In genomic region chrX:105393259-105393658, GRCm38 (mm10) we compare ENCODE assay signal across 18 mouse cellular contexts.
DNase-seq lines count a peak whose midpoint lies in the region; TF ChIP-seq lines count a peak whose summit lies in the region.
"Had no signal": no experiment of that assay in that cellular context is flagged by ENCODE, and none has a peak within 500 bp of the region (broad histone marks: within the 10 kb centered on the region; RNA-seq: fewer than 3 reads in every experiment).

No protein-coding gene starts in this region.

- no peak for TF ChIP-seq EP300 in heart, adult 2 months (IDR thresholded peaks at IDR 0.05; ENCODE audit: insufficient read depth, low read depth, low read length)

- no peaks in the 10 kb centered on the region for H3K36me3 ChIP-seq in heart, adult 2 months (ENCODE audit: control insufficient read depth, insufficient read depth, low read length)
- H3K36me3 ChIP-seq in heart, embryonic 10.5 days: no peaks in the 10 kb centered on the region
- H3K36me3 ChIP-seq: intestine, embryonic 15.5 days; limb, embryonic 13.5 days; liver, embryonic 15.5 days had no signal

- H3K4me1 ChIP-seq in heart, adult 2 months (ENCODE audit: control insufficient read depth, insufficient read depth, low read length): no peaks in the 10 kb centered on the region; the same call in 1 of the 2 replicates
- no peaks in the 10 kb centered on the region for H3K4me1 ChIP-seq in heart, embryonic 10.5 days
- H3K4me1 ChIP-seq: intestine, embryonic 15.5 days; limb, embryonic 13.5 days; liver, embryonic 15.5 days; megakaryocyte, embryonic 14.5 days had no signal

- H3K9me3 ChIP-seq in heart, embryonic 10.5 days: no peaks in the 10 kb centered on the region
- H3K9me3 ChIP-seq: intestine, embryonic 15.5 days; limb, embryonic 13.5 days; liver, embryonic 15.5 days; megakaryocyte, embryonic 14.5 days had no signal

- TF ChIP-seq CTCF in heart, adult 2 months (IDR thresholded peaks at IDR 0.05): peak; percentile 25

- H3K27ac ChIP-seq in heart, adult 2 months: no peak overlapping the region
- no peak overlapping the region for H3K27ac ChIP-seq in heart, embryonic 10.5 days
- H3K27ac ChIP-seq: intestine, embryonic 15.5 days; left cerebral cortex, adult 2 months; limb, embryonic 13.5 days; liver, embryonic 15.5 days had no signal

- no peak overlapping the region for H3K9ac ChIP-seq in heart, adult 2 months (ENCODE audit: low read depth, low read length)
- H3K9ac ChIP-seq: intestine, embryonic 15.5 days; limb, embryonic 13.5 days; liver, embryonic 15.5 days had no signal

- H3K79me2 ChIP-seq in heart, adult 2 months (replicated peaks; ENCODE audit: control insufficient read depth, insufficient read depth, low read length): no peaks in the 10 kb centered on the region

- DNase-seq in adrenal gland, postnatal 10 days: peak; percentile 8
- no peak for DNase-seq in adrenal gland, adult 8-10 months
- DNase-seq in heart, adult 2 months: peak in 1 of 2 experiments; percentile 5
- no peak for DNase-seq in heart, embryonic 10.5 days (ENCODE audit: low spot score)
- DNase-seq in kidney, postnatal 4 days: peak; percentile 3 to 9
- DNase-seq in kidney, adult 8-10 months: no peak
- DNase-seq in embryo, embryonic 11 days: peak; percentile 20
- no peak for DNase-seq in cerebellum, adult 8-10 months
- DNase-seq: adrenal gland, postnatal 25 days; lung, postnatal 10 days; right cerebral cortex, postnatal 14 days; thymus, postnatal 36 days had no signal

- H3K27me3 ChIP-seq in heart, adult 2 months (ENCODE audit: control insufficient read depth, insufficient read depth, low read length): no peaks in the 10 kb centered on the region
- H3K27me3 ChIP-seq in heart, embryonic 10.5 days (ENCODE audit: insufficient read depth, poor library complexity, severe bottlenecking): peaks cover 24% of the 10 kb centered on the region; the same call in 1 of the 2 replicates
- H3K27me3 ChIP-seq: intestine, embryonic 15.5 days had no signal

- no peak overlapping the region for H3K4me3 ChIP-seq in heart, adult 2 months
- H3K4me3 ChIP-seq in heart, embryonic 10.5 days: no peak overlapping the region
- H3K4me3 ChIP-seq: intestine, embryonic 15.5 days; left cerebral cortex, adult 2 months; limb, embryonic 13.5 days; liver, embryonic 15.5 days; megakaryocyte, embryonic 14.5 days; myocyte had no signal

- 49% methylated on average over 11 of the region's 11 CpGs for WGBS in heart, adult 2 months
- WGBS in heart, embryonic 10.5 days: 47% methylated on average over 11 of the region's 11 CpGs

- intact Hi-C loops in heart, adult 2 months (cut with DNase I): no loop called here

- no peak for TF ChIP-seq POLR2A in heart, adult 2 months (IDR thresholded peaks at IDR 0.05; ENCODE audit: insufficient read depth, low read depth, low read length)

Comparison
In these comparisons a context has a peak if more than half of its experiments do, and no peak if none do; other contexts are left out.
1. DNase-seq: peak in adrenal gland, postnatal 10 days (single experiment), kidney, postnatal 4 days (2 of 2) and embryo, embryonic 11 days (single experiment); none in adrenal gland, adult 8-10 months (single experiment), heart, embryonic 10.5 days (single experiment), kidney, adult 8-10 months (0 of 2) and cerebellum, adult 8-10 months (single experiment).